Mouse (Mus musculus) cortical plate, adult 2 months (tissue): Measurements from ENCODE around the gene Prr36.

ENCODE experiments used
- CTCF ChIP-seq: fragments of 200-500 bp; IDR thresholded peaks from 2 replicates; pipeline ENCODE4 v1.5.1; 2011; ENCODE audit warnings: mild to moderate bottlenecking, control low read depth, low read length; ENCODE audit not compliant: insufficient read depth; ENCODE audit errors: extremely low read depth
- POLR2A ChIP-seq: fragments of 200-500 bp; IDR thresholded peaks from 2 replicates; pipeline ENCODE4 v1.6.1; 2011; ENCODE audit warnings: mild to moderate bottlenecking, low read length, control low read depth; ENCODE audit not compliant: insufficient read depth; ENCODE audit errors: extremely low read depth

DNA sequence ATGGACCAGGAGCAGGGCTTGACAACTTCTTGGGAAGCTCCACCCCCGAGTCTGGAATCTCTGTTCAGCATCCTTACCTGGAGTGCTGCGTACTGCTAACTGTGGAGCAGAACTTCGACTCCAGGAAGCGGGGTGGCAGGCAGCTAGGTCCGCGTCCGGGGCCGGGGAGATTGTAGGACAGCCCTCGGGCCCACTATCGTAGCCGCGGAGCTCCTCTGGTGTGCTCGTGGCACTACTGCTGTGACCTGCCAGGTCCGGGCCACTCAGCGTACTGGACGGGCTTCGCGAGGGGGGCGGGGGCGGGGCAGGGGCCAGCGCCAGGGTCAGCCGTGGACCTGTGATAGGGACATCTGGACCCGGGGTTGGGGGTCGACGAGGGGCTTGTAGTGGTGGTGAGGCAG is 4.5 kb downstream of the Prr36 start:
- no peak for TF ChIP-seq CTCF
- TF ChIP-seq POLR2A: no peak
